Mouse (Mus musculus) neural tube, postnatal 0 days (tissue): Measurements from ENCODE around the gene Mrc2. TPM values are rescaled to one million over a fixed set of nuclear protein-coding genes. Genes with fewer than 3 reads are reported as not detected.

Experiments
- polyA plus RNA-seq: library from polyadenylated mRNA; unstranded; fragments of >200 nt; fragmentation: Nextera tagmentation; extraction: Ambion mirVana; gene quantifications from 2 replicates; pipeline ENCODE4 v1.2.1, GENCODE M21; 2015

The Mrc2 gene
- polyA plus RNA-seq = 4.4 and 5.3 TPM in 2 replicates

DNA sequence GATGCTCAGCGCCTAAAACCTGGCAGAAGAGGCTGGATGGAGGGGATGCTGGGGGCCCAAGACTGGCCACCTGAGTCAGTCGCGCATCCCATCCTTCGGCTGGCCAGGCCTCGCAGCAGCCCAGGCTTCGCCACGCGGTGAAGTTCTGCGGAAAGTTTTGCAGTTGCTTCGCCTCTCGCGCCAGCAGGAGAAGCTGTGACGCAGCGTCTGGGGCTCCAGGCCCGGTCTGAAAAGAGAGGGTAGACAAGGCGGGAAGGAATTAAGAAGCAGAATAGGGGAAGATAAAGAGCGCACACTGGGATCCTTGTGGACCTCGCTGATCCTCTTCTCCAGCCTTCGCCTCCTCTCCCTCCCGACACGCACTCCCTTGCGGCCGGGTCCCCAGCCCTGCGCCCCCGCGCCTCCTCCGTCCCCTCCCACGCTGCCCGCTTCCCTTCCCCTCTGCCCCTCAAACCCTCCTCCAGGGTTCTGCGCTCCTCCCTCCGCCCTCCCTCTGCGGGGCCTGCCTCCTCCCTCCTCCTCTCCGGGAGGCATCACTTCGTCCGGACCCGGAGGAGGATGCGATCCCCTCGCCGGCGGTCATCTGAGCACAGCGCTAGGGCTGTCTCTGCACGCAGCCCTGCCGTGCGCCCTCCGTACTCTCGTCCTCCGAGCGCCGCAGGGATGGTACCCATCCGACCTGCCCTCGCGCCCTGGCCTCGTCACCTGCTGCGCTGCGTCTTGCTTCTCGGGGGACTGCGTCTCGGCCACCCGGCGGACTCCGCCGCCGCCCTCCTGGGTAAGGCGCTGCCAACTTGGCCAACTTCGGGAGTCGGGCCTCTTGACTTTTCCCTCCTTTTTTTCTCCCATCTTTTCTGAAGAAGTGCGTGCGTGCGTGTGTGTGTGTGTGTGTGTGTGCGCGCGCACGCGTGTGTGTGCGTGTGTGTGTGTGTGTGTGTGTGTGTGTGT lies at the start of gene Mrc2:
TSS of gene Mrc2 (plus strand) at position 520 of the 948 bp plus-strand sequence.

Other genes with a start within 250 kb of the Mrc2 start
- gene Efcab3, start 229.1 kb upstream of the Mrc2 start, polyA plus RNA-seq = not detected in 2 replicates
- 28.3 and 31.5 TPM in 2 replicates for gene Mettl2, start 166.2 kb upstream of the Mrc2 start, polyA plus RNA-seq
- gene Gm10842, start 145.8 kb upstream of the Mrc2 start, polyA plus RNA-seq = not detected in 2 replicates
- 18.7 and 19.4 TPM in 2 replicates for gene Tlk2, start 113.8 kb upstream of the Mrc2 start, polyA plus RNA-seq
- 0.65 and 1.3 TPM in 2 replicates for gene March10, start 164.1 kb downstream of the Mrc2 start, polyA plus RNA-seq